Mouse (Mus musculus): ENCODE measurements around the gene Dpy19l1. TPM values are rescaled to one million over a fixed set of nuclear protein-coding genes. Genes with fewer than 3 reads are reported as not detected.

The Dpy19l1 gene
- polyA plus RNA-seq (2021; fragmentation: Nextera tagmentation), result 6.4 and 7.9 TPM in 2 replicates
- long read RNA-seq, experiment 1, partial matches to known transcripts, result 14 of 23 reads
- long read RNA-seq, experiment 1, other reads (novel, unspliced or antisense), result 9 of 23 reads
- long read RNA-seq, experiment 2, full-length matches to known transcripts, result 5 of 23 reads
- long read RNA-seq, experiment 2, partial matches to known transcripts, result 16 of 23 reads
- long read RNA-seq, experiment 2, other reads (novel, unspliced or antisense), result 2 of 23 reads

GRCm38 (mm10) chr9:24503067-24503857, at the start of gene Dpy19l1:
Gene Dpy19l1, minus strand, starts transcription at chr9:24503140.

Other genes starting within 250 kb of the Dpy19l1 start
- gene Cypt4, start 122.1 kb upstream of the Dpy19l1 start, polyA plus RNA-seq (2021; fragmentation: Nextera tagmentation), result not detected in 2 replicates
- gene Dpy19l2, start 193.2 kb upstream of the Dpy19l1 start, polyA plus RNA-seq (2021; fragmentation: Nextera tagmentation), result 0.39 and 0.48 TPM in 2 replicates

Measured in layer of hippocampus, adult 6 months (tissue).